In the genomic region with DNA sequence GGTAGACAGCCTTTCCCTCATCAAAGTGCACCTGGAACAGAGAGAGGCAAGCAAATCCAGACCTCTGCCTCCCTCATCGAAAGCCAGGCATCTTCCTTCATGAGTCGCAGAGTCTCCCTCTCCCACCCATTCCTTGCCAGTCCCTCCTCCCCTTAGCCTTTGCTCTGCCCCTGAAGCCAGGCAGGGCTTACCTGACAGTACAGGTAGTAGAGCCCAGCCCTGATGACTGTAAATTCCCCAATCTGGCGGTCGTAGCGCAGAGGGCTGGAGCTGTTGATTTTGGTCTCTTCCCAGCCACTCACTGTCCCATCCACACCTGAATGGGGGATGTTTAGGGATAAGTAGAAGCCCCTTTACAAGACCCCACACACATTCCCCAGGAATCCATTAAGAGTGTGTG, we compare ENCODE assay signal across 12 mouse cellular contexts. TPM values are rescaled to one million over a fixed set of nuclear protein-coding genes. Genes with fewer than 3 reads are reported as not detected.
DNase-seq lines count a peak whose midpoint lies in the region; ATAC-seq and TF ChIP-seq lines count a peak whose summit lies in the region.
"Had no signal": no experiment of that assay in that cellular context is flagged by ENCODE, and none has a peak within 500 bp of the region (broad histone marks: within the 10 kb centered on the region; RNA-seq: fewer than 3 reads in every experiment).

No protein-coding gene starts in this region.

- TF ChIP-seq EP300 in heart, adult 2 months (IDR thresholded peaks at IDR 0.05; ENCODE audit: insufficient read depth, low read depth, low read length): no peak

- no peak overlapping the region for H3K9ac ChIP-seq in heart, adult 2 months (ENCODE audit: low read depth, low read length)
- H3K9ac ChIP-seq in embryonic facial prominence, embryonic 12.5 days: peak overlapping the region; percentile 15; the same call in 1 of the 2 replicates
- peak overlapping the region; percentile 40; the same call in 1 of the 2 replicates for H3K9ac ChIP-seq in limb, embryonic 13.5 days

- no peaks in the 10 kb centered on the region for H3K36me3 ChIP-seq in heart, adult 2 months (ENCODE audit: control insufficient read depth, insufficient read depth, low read length)
- no peaks in the 10 kb centered on the region for H3K36me3 ChIP-seq in embryonic facial prominence, embryonic 12.5 days
- no peaks in the 10 kb centered on the region for H3K36me3 ChIP-seq in limb, embryonic 13.5 days

- H3K27me3 ChIP-seq in heart, adult 2 months (ENCODE audit: control insufficient read depth, insufficient read depth, low read length): no peaks in the 10 kb centered on the region
- no peaks in the 10 kb centered on the region for H3K27me3 ChIP-seq in embryonic facial prominence, embryonic 12.5 days
- H3K27me3 ChIP-seq in limb, embryonic 13.5 days: no peaks in the 10 kb centered on the region

- 62% methylated on average over 5 of the region's 5 CpGs for WGBS in heart, adult 2 months
- WGBS in embryonic facial prominence, embryonic 12.5 days: 51% methylated on average over 5 of the region's 5 CpGs
- WGBS in limb, embryonic 13.5 days: 49% methylated on average over 5 of the region's 5 CpGs

- H3K9me3 ChIP-seq in embryonic facial prominence, embryonic 12.5 days: no peaks in the 10 kb centered on the region
- H3K9me3 ChIP-seq in limb, embryonic 13.5 days: no peaks in the 10 kb centered on the region

- H3K4me3 ChIP-seq in heart, adult 2 months: no peak overlapping the region
- H3K4me3 ChIP-seq in layer of hippocampus, adult 2 months: no peak overlapping the region
- H3K4me3 ChIP-seq in embryonic facial prominence, embryonic 12.5 days: no peak overlapping the region
- no peak overlapping the region for H3K4me3 ChIP-seq in limb, embryonic 13.5 days

- peak overlapping the region; percentile 98 for H3K27ac ChIP-seq in heart, adult 2 months
- H3K27ac ChIP-seq in layer of hippocampus, adult 2 months: peak overlapping the region; percentile 95
- H3K27ac ChIP-seq in embryonic facial prominence, embryonic 12.5 days: 0 out of 2 replicates have a peak overlapping the region, but pooled peaks have one; percentile 54
- 0 out of 2 replicates have a peak overlapping the region, but pooled peaks have one; percentile 22 for H3K27ac ChIP-seq in limb, embryonic 13.5 days

- TF ChIP-seq POLR2A in heart, adult 2 months (IDR thresholded peaks at IDR 0.05; ENCODE audit: insufficient read depth, low read depth, low read length): no peak

- H3K4me1 ChIP-seq in heart, adult 2 months (ENCODE audit: control insufficient read depth, insufficient read depth, low read length): peaks cover 18% of the 10 kb centered on the region
- peaks cover 15% of the 10 kb centered on the region for H3K4me1 ChIP-seq in embryonic facial prominence, embryonic 12.5 days
- peaks cover 42% of the 10 kb centered on the region for H3K4me1 ChIP-seq in limb, embryonic 13.5 days

- no peak for DNase-seq in heart, adult 2 months
- no peak for DNase-seq in heart, postnatal 4 days
- no peak for DNase-seq in layer of hippocampus, adult 2 months (ENCODE audit: low spot score in 2 of 2)
- no peak for DNase-seq in layer of hippocampus, adult 18-20 months (ENCODE audit: low spot score in 2 of 2)
- DNase-seq in adipocyte (ENCODE audit: low spot score): no peak
- DNase-seq: layer of hippocampus, postnatal 36 days had no signal

- TF ChIP-seq CTCF in heart, adult 2 months (IDR thresholded peaks at IDR 0.05): no peak
- TF ChIP-seq CTCF in layer of hippocampus, adult 2 months (conservative IDR thresholded peaks at IDR 0.05): no peak

- H3K4me2 ChIP-seq in embryonic facial prominence, embryonic 12.5 days (replicated peaks): no peak overlapping the region
- no peak overlapping the region for H3K4me2 ChIP-seq in limb, embryonic 13.5 days (replicated peaks)

- ATAC-seq in embryonic facial prominence, embryonic 12.5 days (ENCODE audit: insufficient number of reproducible peaks, insufficient read depth, low FRiP score, low TSS enrichment): no peak
- no peak for ATAC-seq in limb, embryonic 13.5 days (ENCODE audit: low FRiP score, low read depth)
- ATAC-seq in megakaryocyte-erythroid progenitor cell, adult 5-6 weeks (replicated peaks; ENCODE audit: low FRiP score, low TSS enrichment, poor library complexity, severe bottlenecking): no peak
- ATAC-seq: CD4-positive, CD25-positive, alpha-beta regulatory T cell, adult 4 months; inflammation-experienced regulatory T-cells, adult 6 months had no signal

- no peaks in the 10 kb centered on the region for H3K79me2 ChIP-seq in heart, adult 2 months (replicated peaks; ENCODE audit: control insufficient read depth, insufficient read depth, low read length)

- intact Hi-C loops in heart, adult 2 months (cut with DNase I): no loop called here

RNA-seq across cellular contexts. Expression of a gene that starts 1.5 kb away (rescaled TPM):
- 1 to 10 TPM; 1.4 to 3.2 TPM for total RNA-seq in heart, adult 2 months (2021)
- polyA plus RNA-seq in heart, adult 2 months (2012; rRNA removed): 2.9 and 4.0 TPM in 2 replicates
- 1 to 10 TPM; 2.3 to 2.6 TPM for total RNA-seq in heart, postnatal 4 days (2021)
- total RNA-seq in layer of hippocampus, adult 2 months (2021): 1 to 10 TPM; 2.1 to 2.5 TPM
- 1 to 10 TPM; 1.9 to 2.0 TPM for total RNA-seq in layer of hippocampus, adult 18-20 months (2021)
- polyA plus RNA-seq in embryonic facial prominence, embryonic 12.5 days (2016; fragmentation: Nextera tagmentation; extraction: Ambion mirVana): 0.50 TPM in 2 replicates
- polyA plus RNA-seq in limb, embryonic 13.5 days (2015; fragmentation: Nextera tagmentation; extraction: Ambion mirVana): 0.33 TPM in 1 of 2 replicates, not detected in the other
- total RNA-seq in megakaryocyte-erythroid progenitor cell, adult 5-6 weeks (2014; fragmentation: Nextera tagmentation): 5.0 and 6.5 TPM in 2 replicates
- 11.7 and 23.0 TPM in 2 replicates for total RNA-seq in megakaryocyte-erythroid progenitor cell, adult 5-6 weeks (2017)
- polyA plus RNA-seq: CD4-positive, CD25-positive, alpha-beta regulatory T cell, adult 4 months; inflammation-experienced regulatory T-cells, adult 6 months; stomach, embryonic 14.5 days had no signal

RNA-seq across cellular contexts. Expression of a gene that starts 5.2 kb away (rescaled TPM):
- total RNA-seq in heart, adult 2 months (2021): 10 to 100 TPM; 31.1 to 33.2 TPM
- polyA plus RNA-seq in heart, adult 2 months (2012; rRNA removed): 35.1 and 51.8 TPM in 2 replicates
- total RNA-seq in heart, postnatal 4 days (2021): 10 to 100 TPM; 58.0 to 61.3 TPM
- total RNA-seq in layer of hippocampus, adult 2 months (2021): 100 to 1,000 TPM; 108 to 132 TPM
- total RNA-seq in layer of hippocampus, adult 18-20 months (2021): 10 to 100 TPM; 96.1 to 97.5 TPM
- 134 and 147 TPM in 2 replicates for polyA plus RNA-seq in embryonic facial prominence, embryonic 12.5 days (2016; fragmentation: Nextera tagmentation; extraction: Ambion mirVana)
- polyA plus RNA-seq in limb, embryonic 13.5 days (2015; fragmentation: Nextera tagmentation; extraction: Ambion mirVana): 123 and 125 TPM in 2 replicates
- 96.1 and 117 TPM in 2 replicates for total RNA-seq in megakaryocyte-erythroid progenitor cell, adult 5-6 weeks (2014; fragmentation: Nextera tagmentation)
- 98.4 and 120 TPM in 2 replicates for total RNA-seq in megakaryocyte-erythroid progenitor cell, adult 5-6 weeks (2017)

RNA-seq across cellular contexts. Expression of a gene that starts 8.6 kb away (rescaled TPM):
- total RNA-seq in heart, adult 2 months (2021): 10 to 100 TPM; 18.4 to 21.9 TPM
- 29.2 and 32.0 TPM in 2 replicates for polyA plus RNA-seq in heart, adult 2 months (2012; rRNA removed)
- 10 to 100 TPM; 13.7 to 16.4 TPM for total RNA-seq in heart, postnatal 4 days (2021)
- total RNA-seq in layer of hippocampus, adult 2 months (2021): 1 to 10 TPM; 8.9 to 9.6 TPM
- total RNA-seq in layer of hippocampus, adult 18-20 months (2021): 10 to 100 TPM; 11.4 to 12.4 TPM
- 3.1 and 3.9 TPM in 2 replicates for polyA plus RNA-seq in embryonic facial prominence, embryonic 12.5 days (2016; fragmentation: Nextera tagmentation; extraction: Ambion mirVana)
- 5.9 and 8.0 TPM in 2 replicates for polyA plus RNA-seq in limb, embryonic 13.5 days (2015; fragmentation: Nextera tagmentation; extraction: Ambion mirVana)
- 4.7 TPM in 1 of 2 replicates, not detected in the other for total RNA-seq in megakaryocyte-erythroid progenitor cell, adult 5-6 weeks (2014; fragmentation: Nextera tagmentation)
- total RNA-seq in megakaryocyte-erythroid progenitor cell, adult 5-6 weeks (2017): 0.47 TPM in 1 of 2 replicates, not detected in the other
- polyA plus RNA-seq: inflammation-experienced regulatory T-cells, adult 6 months had no signal

RNA-seq across cellular contexts. Expression of a gene that starts 8.8 kb away (rescaled TPM):
- 1 to 10 TPM; 2.8 to 3.2 TPM for total RNA-seq in heart, adult 2 months (2021)
- polyA plus RNA-seq in heart, adult 2 months (2012; rRNA removed): 3.7 and 4.7 TPM in 2 replicates
- total RNA-seq in heart, postnatal 4 days (2021): 1 to 10 TPM; 1.9 to 3.0 TPM
- total RNA-seq in layer of hippocampus, adult 2 months (2021): 1 to 10 TPM; 1.6 to 2.2 TPM
- 1 to 10 TPM; 1.2 to 1.6 TPM for total RNA-seq in layer of hippocampus, adult 18-20 months (2021)
- polyA plus RNA-seq in embryonic facial prominence, embryonic 12.5 days (2016; fragmentation: Nextera tagmentation; extraction: Ambion mirVana): 2.5 and 3.5 TPM in 2 replicates
- 3.7 and 4.4 TPM in 2 replicates for polyA plus RNA-seq in limb, embryonic 13.5 days (2015; fragmentation: Nextera tagmentation; extraction: Ambion mirVana)
- 0.20 TPM in 1 of 2 replicates, not detected in the other for total RNA-seq in megakaryocyte-erythroid progenitor cell, adult 5-6 weeks (2014; fragmentation: Nextera tagmentation)
- 0.80 and 1.4 TPM in 2 replicates for total RNA-seq in megakaryocyte-erythroid progenitor cell, adult 5-6 weeks (2017)
- polyA plus RNA-seq: CD4-positive, CD25-positive, alpha-beta regulatory T cell, adult 4 months; inflammation-experienced regulatory T-cells, adult 6 months had no signal

RNA-seq across cellular contexts. Expression of a gene that starts 14.8 kb away (rescaled TPM):
- 100 to 1,000 TPM; 173 to 198 TPM for total RNA-seq in heart, adult 2 months (2021)
- 147 and 250 TPM in 2 replicates for polyA plus RNA-seq in heart, adult 2 months (2012; rRNA removed)
- total RNA-seq in heart, postnatal 4 days (2021): 100 to 1,000 TPM; 535 to 537 TPM
- total RNA-seq in layer of hippocampus, adult 2 months (2021): 100 to 1,000 TPM; 342 to 344 TPM
- 100 to 1,000 TPM; 325 to 357 TPM for total RNA-seq in layer of hippocampus, adult 18-20 months (2021)
- 561 and 632 TPM in 2 replicates for polyA plus RNA-seq in embryonic facial prominence, embryonic 12.5 days (2016; fragmentation: Nextera tagmentation; extraction: Ambion mirVana)
- polyA plus RNA-seq in limb, embryonic 13.5 days (2015; fragmentation: Nextera tagmentation; extraction: Ambion mirVana): 560 and 570 TPM in 2 replicates
- 918 and 983 TPM in 2 replicates for total RNA-seq in megakaryocyte-erythroid progenitor cell, adult 5-6 weeks (2014; fragmentation: Nextera tagmentation)
- 973 and 1,155 TPM in 2 replicates for total RNA-seq in megakaryocyte-erythroid progenitor cell, adult 5-6 weeks (2017)

Comparison
In these comparisons a context has a peak if more than half of its experiments do, and no peak if none do; other contexts are left out.
1. H3K27ac ChIP-seq: peak in every context shown above with its lines; median percentile 98 in heart, adult 2 months; 95 in layer of hippocampus, adult 2 months; 54 in embryonic facial prominence, embryonic 12.5 days; 22 in limb, embryonic 13.5 days.